Mouse (Mus musculus) adrenal gland, adult 8-10 months (tissue): ENCODE results near the gene Procr. TPM values are rescaled to one million over a fixed set of nuclear protein-coding genes. Genes with fewer than 3 reads are reported as not detected.

Experiments
- total RNA-seq, 4 experiments: library from RNA; stranded (reverse); gene quantifications; 2 replicates each; pipeline ENCODE4 v1.2.4; 2022

The Procr gene
- total RNA-seq, 4 experiments from 2014 or later = 26.6 to 47.2 (median 39.0) TPM

Other genes with a start within 250 kb of the Procr start
- 10 to 100 TPM; 41.7 to 70.9 (median 65.8) TPM for gene Acss2, start 233.2 kb upstream of the Procr start, total RNA-seq
- 1 to 10 TPM; 3.6 to 9.0 (median 6.3) TPM for gene Ggt7, start 232.9 kb upstream of the Procr start, total RNA-seq
- 10 to 100 TPM; 57.8 to 78.0 (median 72.3) TPM for gene Gss, start 158.3 kb upstream of the Procr start, total RNA-seq
- gene Myh7b, start 139.9 kb upstream of the Procr start, total RNA-seq = under 1 TPM; 0.15 to 0.46 (median 0.22) TPM
- gene Trpc4ap, start 58.7 kb upstream of the Procr start, total RNA-seq = 100 to 1,000 TPM; 137 to 164 (median 150) TPM
- 10 to 100 TPM; 41.1 to 65.1 (median 54.5) TPM for gene Edem2, start 21.6 kb upstream of the Procr start, total RNA-seq
- not detected for gene Gm17581, start 15.3 kb upstream of the Procr start, total RNA-seq
- gene Mmp24, start 24.2 kb downstream of the Procr start, total RNA-seq = 1 to 10 TPM; 1.2 to 4.5 (median 2.6) TPM
- gene BC029722, start 68.3 kb downstream of the Procr start, total RNA-seq = 100 to 1,000 TPM; 285 to 331 (median 289) TPM
- gene Eif6, start 75.8 kb downstream of the Procr start, total RNA-seq = 100 to 1,000 TPM; 139 to 179 (median 160) TPM
- gene Fam83c, start 83.7 kb downstream of the Procr start, total RNA-seq = under 1 TPM in 3 of 4 experiments, not detected in 1; 0.06 to 0.15 (median 0.10) TPM
- 100 to 1,000 TPM; 123 to 147 (median 135) TPM for gene Uqcc1, start 179.2 kb downstream of the Procr start, total RNA-seq
- not detected for gene Gm15557, start 189.6 kb downstream of the Procr start, total RNA-seq
- gene Gdf5, start 194.2 kb downstream of the Procr start, total RNA-seq = under 1 TPM; 0.18 to 0.77 (median 0.48) TPM
- 10 to 100 TPM; 12.6 to 27.5 (median 19.7) TPM for gene Cep250, start 205.3 kb downstream of the Procr start, total RNA-seq